Mouse (Mus musculus): ENCODE results near the gene Gtf2ird1.
A peak's percentile ranks its signal among the peaks of the same experiment; 100 is the strongest.

Gene Gtf2ird1

GRCm38 (mm10) chr5:134441105-134441504 is 15.4 kb downstream of the Gtf2ird1 start:
- DNase-seq, result no peak

GRCm38 (mm10) chr5:134440098-134440497 is 16.4 kb downstream of the Gtf2ird1 start:
- DNase-seq, result peak; percentile 83

- no peak for DNase-seq
Observed at GRCm38 (mm10) chr5:134439481-134439880, 17.0 kb downstream of the Gtf2ird1 start.

- DNase-seq, result no peak
Observed at GRCm38 (mm10) chr5:134438676-134439425, 17.7 kb downstream of the Gtf2ird1 start.

DNA sequence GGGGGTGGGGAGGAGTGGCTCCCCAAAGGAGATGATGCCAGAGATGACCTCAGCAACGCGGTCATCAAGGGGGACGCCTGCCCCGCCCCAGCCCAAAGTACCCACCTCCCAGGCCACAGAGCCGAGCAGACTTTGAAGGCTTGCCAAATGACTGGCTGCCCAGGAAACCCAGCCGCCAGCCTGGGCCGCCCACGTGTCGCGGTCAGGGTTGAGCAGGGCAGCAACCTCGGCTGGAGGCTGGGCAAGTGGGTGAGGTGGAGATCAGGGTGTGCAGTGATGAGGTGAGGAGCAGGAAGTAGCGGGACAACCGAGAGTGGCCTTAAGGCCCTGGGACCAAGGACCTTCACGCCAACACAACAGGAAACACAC is 19.1 kb downstream of the Gtf2ird1 start:
- DNase-seq, result peak; percentile 73

DNA sequence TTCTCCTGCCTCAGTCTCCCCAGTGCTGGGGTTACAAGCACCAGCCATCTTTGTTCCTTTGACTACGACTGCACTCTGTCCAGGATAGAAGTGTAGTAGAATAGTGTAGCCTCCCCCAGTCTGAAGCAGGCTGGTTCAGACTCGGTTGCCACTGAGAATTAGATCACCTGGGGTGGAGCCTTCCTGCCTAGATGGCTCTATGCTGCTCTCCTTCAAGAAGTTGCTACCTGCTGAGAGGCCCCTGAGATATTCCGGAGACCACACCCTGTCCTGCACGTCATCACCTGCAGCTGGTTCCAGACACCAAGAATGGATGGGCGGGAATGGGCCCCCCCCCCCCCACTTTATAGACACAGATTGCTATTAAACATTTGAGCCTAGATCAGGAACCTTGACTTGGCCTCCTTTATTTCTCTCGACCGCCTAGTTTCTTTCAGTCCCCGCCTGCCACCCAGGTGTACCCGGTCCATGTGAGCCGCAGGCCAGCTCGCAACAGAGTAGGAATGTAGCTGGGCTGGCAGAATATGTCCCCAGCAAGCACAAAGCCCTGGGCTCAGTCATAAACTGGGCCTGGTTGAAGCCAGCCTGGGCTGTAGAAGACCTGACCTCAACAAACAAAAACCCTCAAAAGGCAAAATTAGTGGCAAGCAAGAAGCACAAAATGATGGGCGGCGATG is 19.6 kb downstream of the Gtf2ird1 start:
- DNase-seq, result no peak

- DNase-seq, result no peak
Observed at GRCm38 (mm10) chr5:134435836-134436331, 20.6 kb downstream of the Gtf2ird1 start.

- DNase-seq, result peak; percentile 33
Observed at GRCm38 (mm10) chr5:134433137-134433536, 23.4 kb downstream of the Gtf2ird1 start.

DNA sequence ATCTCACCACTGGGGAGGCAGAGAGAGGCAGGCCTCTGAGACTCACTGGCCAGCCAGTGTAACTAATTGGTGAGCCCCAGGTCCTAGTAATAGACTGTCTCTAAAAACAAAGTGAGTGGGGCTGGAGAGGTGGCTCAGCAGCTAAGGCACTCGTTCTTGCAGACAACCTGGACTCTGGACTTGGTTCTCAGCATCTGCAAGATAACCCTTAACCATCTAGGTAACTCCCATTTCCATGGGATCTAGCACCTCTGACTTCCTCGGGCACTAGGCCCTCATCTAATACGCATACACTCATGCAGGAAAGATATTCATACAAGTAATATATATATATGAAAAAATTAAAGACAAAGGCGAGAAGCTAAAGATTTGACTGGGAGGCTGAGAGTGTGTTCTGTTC is 26.4 kb downstream of the Gtf2ird1 start:
- DNase-seq, result no peak

DNA sequence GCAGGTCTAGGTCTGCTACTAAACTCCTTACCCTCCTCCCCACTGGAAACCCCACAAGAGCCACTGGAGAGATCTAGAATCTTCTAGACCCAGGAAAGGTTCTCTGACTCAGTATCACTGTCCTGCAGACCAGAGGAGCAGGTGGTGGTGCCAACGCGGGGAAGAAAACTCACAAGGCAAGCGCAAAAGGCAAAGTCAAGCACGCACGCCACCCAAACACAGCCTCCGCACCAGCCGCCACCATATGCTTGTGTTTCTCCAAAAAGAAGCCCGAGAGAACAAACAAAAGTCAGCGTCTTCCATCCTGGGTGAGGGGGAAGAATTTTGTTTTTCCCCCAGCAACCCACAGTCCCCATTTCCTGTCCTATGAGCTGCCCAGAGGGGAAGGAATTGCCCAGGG is 28.9 kb downstream of the Gtf2ird1 start:
- DNase-seq, result no peak

- DNase-seq, result no peak
Observed at GRCm38 (mm10) chr5:134425601-134426000, 30.9 kb downstream of the Gtf2ird1 start.

GRCm38 (mm10) chr5:134423930-134424329 is 32.6 kb downstream of the Gtf2ird1 start:
- DNase-seq, result peak; percentile 69

DNA sequence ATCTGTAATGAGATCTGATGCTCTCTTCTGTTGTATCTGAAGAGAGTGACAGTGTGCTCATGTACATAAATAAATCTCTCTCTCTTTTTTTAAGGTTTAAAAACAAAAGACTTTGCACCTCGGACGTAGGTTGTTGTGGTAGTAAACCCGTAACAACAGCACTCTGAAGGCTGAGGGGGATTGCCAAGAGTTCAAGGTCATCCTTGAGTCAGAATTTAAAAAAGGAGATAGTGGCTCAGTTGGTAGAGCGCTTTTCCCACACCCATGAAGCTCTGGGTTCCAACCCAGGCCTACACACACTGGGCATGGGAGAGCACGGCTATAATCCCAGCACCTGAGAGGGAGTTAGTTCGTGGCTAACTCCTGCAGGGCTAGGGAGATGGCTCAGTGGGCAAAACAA is 33.1 kb downstream of the Gtf2ird1 start:
- DNase-seq, result no peak

DNA sequence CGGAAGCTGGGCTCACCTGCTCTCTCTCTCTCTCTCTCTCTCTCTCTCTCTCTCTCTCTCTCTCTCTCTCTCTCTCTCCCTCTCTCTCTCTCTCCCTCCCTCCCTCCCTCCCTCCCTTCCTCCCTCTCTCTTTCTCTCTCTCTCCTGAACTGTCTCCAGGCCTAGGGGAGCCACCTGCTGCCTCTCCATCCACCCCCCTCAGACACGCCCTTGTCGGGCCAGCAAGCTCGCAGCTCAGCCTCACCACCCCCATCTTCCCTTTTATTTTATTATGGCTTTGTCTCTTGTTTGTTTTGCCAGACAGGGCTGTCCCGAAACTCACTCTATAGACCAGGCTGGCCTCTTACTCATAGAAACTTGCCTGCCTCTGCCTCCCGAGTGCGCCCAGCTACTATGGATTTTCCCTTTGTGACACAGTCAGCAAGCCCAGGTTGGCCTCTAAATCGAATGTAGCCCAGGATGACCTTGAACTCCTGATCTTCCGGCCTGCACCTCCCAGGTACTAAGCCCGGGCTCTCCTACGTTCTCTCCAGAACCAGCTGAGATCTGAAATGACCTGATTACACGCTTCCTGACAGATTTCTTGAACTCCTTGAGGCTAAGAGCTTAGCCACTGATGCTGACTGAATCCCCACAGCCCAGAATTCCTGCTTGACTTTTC is 34.1 kb downstream of the Gtf2ird1 start:
- DNase-seq, result no peak

- DNase-seq, result peak; percentile 39
Observed at GRCm38 (mm10) chr5:134421061-134421460, 35.5 kb downstream of the Gtf2ird1 start.

DNA sequence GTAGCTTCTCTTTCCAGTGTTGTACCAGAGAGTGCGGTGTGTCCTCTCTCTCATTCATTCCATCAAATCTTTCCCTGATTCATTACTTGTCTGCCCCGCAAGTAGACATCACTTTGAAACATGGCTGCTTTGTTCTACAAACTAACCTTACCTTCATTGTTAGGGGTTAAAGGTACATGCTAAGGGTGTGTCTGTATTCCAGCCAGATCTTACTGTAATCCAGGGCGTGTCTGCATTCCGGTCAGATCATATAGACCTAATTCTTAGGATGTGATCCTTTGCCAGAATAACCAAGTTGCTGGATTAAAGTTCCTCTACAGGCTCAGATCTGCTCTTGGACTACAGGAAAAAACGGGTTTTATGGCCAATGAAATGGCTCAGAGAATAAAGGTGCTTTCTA is 36.8 kb downstream of the Gtf2ird1 start:
- DNase-seq, result no peak

DNA sequence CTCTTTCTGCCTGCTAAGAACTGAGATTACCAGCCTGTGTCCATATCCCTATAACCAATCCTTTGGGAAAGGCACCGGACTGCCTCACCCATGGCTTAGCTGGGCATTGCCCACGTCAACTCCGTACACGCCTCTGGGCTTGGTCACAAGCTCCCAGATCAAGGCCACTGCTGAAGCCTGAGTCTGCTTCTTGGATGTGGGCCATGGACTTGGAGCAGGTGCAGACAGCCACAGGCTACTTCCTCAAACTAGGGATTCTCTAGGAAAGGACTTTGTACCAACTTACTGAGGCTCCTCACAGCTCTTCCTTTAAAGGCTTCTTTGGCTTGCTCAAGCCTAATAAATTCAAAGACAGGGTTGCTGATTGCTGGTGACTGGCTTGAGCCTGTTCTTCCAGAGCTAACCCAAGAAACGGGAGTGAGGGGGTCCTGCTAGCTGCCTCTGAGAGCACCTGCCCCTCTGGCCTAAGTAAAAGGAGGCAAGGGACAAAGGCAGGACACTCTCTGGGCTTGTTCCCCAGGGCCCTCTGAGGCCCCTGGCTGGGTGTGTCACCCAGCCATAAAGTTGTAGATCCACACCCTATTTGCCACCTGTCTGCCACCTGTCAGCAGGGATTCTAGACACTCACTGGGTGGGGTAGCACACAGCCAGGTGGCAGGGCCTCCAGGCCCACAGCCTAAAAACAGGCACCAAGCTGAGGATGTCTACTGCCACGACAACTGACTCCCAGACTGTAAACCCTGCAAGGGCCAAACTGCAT is 38.0 kb downstream of the Gtf2ird1 start:
- no peak for DNase-seq

DNA sequence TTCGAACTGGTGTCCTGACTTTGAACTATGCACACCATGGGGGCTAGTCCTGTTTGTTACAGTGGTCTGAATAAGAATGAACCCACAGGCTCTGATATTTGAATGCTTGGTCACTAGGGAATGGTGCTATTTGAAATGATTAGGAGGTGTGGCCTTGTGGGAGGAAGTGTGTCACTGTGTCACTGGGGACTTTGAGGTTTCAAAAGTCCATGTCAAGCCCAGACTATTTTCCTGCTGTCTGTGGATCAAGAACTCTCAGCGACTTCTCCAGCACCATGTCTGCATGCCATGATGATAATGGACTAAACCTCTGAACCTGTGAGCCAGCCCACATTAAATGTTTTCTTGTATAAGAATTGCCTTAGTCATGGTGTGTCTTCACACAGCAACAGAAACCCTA is 44.2 kb downstream of the Gtf2ird1 start:
- no peak for DNase-seq

GRCm38 (mm10) chr5:134410307-134410836 is 46.1 kb downstream of the Gtf2ird1 start:
- no peak for DNase-seq

GRCm38 (mm10) chr5:134409606-134410306 is 46.8 kb downstream of the Gtf2ird1 start:
- no peak for DNase-seq

GRCm38 (mm10) chr5:134408119-134408518 is 48.4 kb downstream of the Gtf2ird1 start:
- DNase-seq, result no peak

- DNase-seq, result no peak
Observed at GRCm38 (mm10) chr5:134401841-134402240, 54.7 kb downstream of the Gtf2ird1 start.
